Mouse (Mus musculus): ENCODE measurements around the gene Pik3c2b.

DNA sequence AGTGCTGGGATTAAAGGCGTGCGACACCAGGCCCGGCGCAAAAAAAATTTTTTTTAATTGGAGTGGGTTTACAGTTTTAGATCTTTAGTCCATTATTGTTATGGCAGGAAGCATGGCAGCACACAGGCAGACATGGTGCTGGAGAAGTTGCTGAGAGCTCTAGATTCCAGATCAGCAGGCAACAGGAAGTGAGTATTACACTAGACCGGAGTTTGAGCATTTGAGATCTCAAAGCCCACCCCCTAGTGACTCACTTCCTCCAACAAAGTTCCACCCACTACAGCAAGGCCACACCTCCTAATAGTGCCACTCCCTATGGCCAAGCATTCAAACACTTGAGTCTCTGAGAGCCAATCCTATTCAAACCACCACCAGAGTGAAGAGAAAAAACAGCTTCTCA is 72.7 kb downstream of the Pik3c2b start:
- no peak for TF ChIP-seq CTCF (IDR thresholded peaks at IDR 0.05; ENCODE audit: control insufficient read depth, insufficient read depth, insufficient replicate concordance, low read depth, low read length)
- TF ChIP-seq POLR2A (IDR thresholded peaks at IDR 0.05; ENCODE audit: control insufficient read depth, low read depth, low read length) = no peak
